Mouse (Mus musculus): ENCODE results near the gene Rnf212b. TPM values are rescaled to one million over a fixed set of nuclear protein-coding genes. Genes with fewer than 3 reads are reported as not detected.

Gene Rnf212b
- polyA plus RNA-seq, 1 experiment from 2014 or later = not detected

GRCm38 (mm10) chr14:54857891-54858290 lies 44.0 kb downstream of the Rnf212b start:
- Histone ChIP-seq H3K27me3 (no peaks in the 10 kb centered on the region), H3K4me3 (no peak overlapping the region), H3K27ac (no peak overlapping the region), H3K9me3 (no peaks in the 10 kb centered on the region), H3K36me3 (peaks cover 26% of the 10 kb centered on the region), H3K4me1 (no peaks in the 10 kb centered on the region), H3K9ac (no peak overlapping the region), H3K4me2 (replicated peaks) (no peak overlapping the region)
- ATAC-seq (ENCODE audit: insufficient number of reproducible peaks, insufficient read depth, low FRiP score, low TSS enrichment) = no peak
- 94% methylated on average over 9 of the region's 9 CpGs for WGBS

DNA sequence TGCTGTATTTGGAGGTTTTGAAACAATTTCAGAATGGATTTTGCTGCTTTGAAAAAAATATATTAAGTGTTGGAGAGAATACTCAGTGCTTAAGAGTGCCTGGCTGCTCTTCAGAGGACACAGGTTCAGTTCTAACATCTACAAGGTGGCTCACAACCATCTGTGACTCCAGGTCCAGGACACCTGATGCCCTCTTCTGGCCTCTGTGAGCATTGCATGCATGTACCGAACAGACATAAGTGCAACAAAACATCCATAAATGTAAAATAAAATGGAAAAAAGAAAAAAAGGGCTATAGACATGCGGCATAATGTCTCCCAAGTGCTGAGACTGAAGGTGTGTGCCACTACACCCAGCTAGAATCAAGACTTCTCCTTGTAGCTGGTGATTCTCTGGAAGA lies 46.6 kb downstream of the Rnf212b start:
- ATAC-seq (ENCODE audit: insufficient number of reproducible peaks, insufficient read depth, low FRiP score, low TSS enrichment) = no peak
- H3K9me3 ChIP-seq = no peaks in the 10 kb centered on the region
- H3K4me3 ChIP-seq = no peak overlapping the region
- peaks cover 23% of the 10 kb centered on the region for H3K36me3 ChIP-seq
- H3K4me2 ChIP-seq (replicated peaks) = no peak overlapping the region
- H3K27me3 ChIP-seq = no peaks in the 10 kb centered on the region
- WGBS = 52% methylated on average over 2 of the region's 2 CpGs
- H3K27ac ChIP-seq = no peak overlapping the region
- H3K4me1 ChIP-seq = no peaks in the 10 kb centered on the region
- H3K9ac ChIP-seq = no peak overlapping the region

- Histone ChIP-seq H3K4me3 (peak overlapping the region; percentile 86), H3K27me3 (no peaks in the 10 kb centered on the region), H3K4me1 (no peaks in the 10 kb centered on the region), H3K9ac (peak overlapping the region; percentile 88), H3K9me3 (no peaks in the 10 kb centered on the region), H3K27ac (peak overlapping the region; percentile 72), H3K36me3 (no peaks in the 10 kb centered on the region), H3K4me2 (replicated peaks) (peak overlapping the region; percentile 60)
- WGBS = under 1% methylated on average over 55 of the region's 56 CpGs
- ATAC-seq (ENCODE audit: insufficient number of reproducible peaks, insufficient read depth, low FRiP score, low TSS enrichment) = peak; percentile 100
These were observed 49.8 kb downstream of the Rnf212b start for GRCm38 (mm10) chr14:54863501-54864312.

- 18% methylated on average over 21 of the region's 21 CpGs for WGBS
- Histone ChIP-seq H3K4me1 (no peaks in the 10 kb centered on the region), H3K4me2 (replicated peaks) (peak overlapping the region; percentile 60), H3K27ac (peak overlapping the region; percentile 65; the same call in 1 of the 2 replicates), H3K4me3 (peak overlapping the region; percentile 86), H3K9me3 (no peaks in the 10 kb centered on the region), H3K9ac (peak overlapping the region; percentile 88), H3K36me3 (no peaks in the 10 kb centered on the region), H3K27me3 (no peaks in the 10 kb centered on the region)
- no peak for ATAC-seq (ENCODE audit: insufficient number of reproducible peaks, insufficient read depth, low FRiP score, low TSS enrichment)
These were observed 50.5 kb downstream of the Rnf212b start for GRCm38 (mm10) chr14:54864313-54865036.

GRCm38 (mm10) chr14:54865626-54866025 lies 51.7 kb downstream of the Rnf212b start:
- 83% methylated on average over 5 of the region's 5 CpGs for WGBS
- Histone ChIP-seq H3K4me1 (no peaks in the 10 kb centered on the region), H3K9me3 (no peaks in the 10 kb centered on the region), H3K27me3 (no peaks in the 10 kb centered on the region), H3K36me3 (no peaks in the 10 kb centered on the region), H3K9ac (no peak overlapping the region), H3K4me2 (replicated peaks) (no peak overlapping the region), H3K4me3 (no peak overlapping the region), H3K27ac (no peak overlapping the region)
- no peak for ATAC-seq (ENCODE audit: insufficient number of reproducible peaks, insufficient read depth, low FRiP score, low TSS enrichment)

- Histone ChIP-seq H3K27ac (no peak overlapping the region), H3K4me2 (replicated peaks) (no peak overlapping the region), H3K4me1 (no peaks in the 10 kb centered on the region), H3K36me3 (no peaks in the 10 kb centered on the region), H3K9me3 (no peaks in the 10 kb centered on the region), H3K27me3 (no peaks in the 10 kb centered on the region), H3K9ac (no peak overlapping the region), H3K4me3 (no peak overlapping the region)
- 51% methylated on average over 3 of the region's 3 CpGs for WGBS
- no peak for ATAC-seq (ENCODE audit: insufficient number of reproducible peaks, insufficient read depth, low FRiP score, low TSS enrichment)
These were observed 52.3 kb downstream of the Rnf212b start for GRCm38 (mm10) chr14:54866268-54866667.

- 55% methylated on average over 5 of the region's 5 CpGs for WGBS
- Histone ChIP-seq H3K9ac (no peak overlapping the region), H3K4me3 (no peak overlapping the region), H3K4me1 (no peaks in the 10 kb centered on the region), H3K4me2 (replicated peaks) (no peak overlapping the region), H3K36me3 (no peaks in the 10 kb centered on the region), H3K27ac (no peak overlapping the region), H3K27me3 (no peaks in the 10 kb centered on the region), H3K9me3 (no peaks in the 10 kb centered on the region)
- ATAC-seq (ENCODE audit: insufficient number of reproducible peaks, insufficient read depth, low FRiP score, low TSS enrichment) = no peak
These were observed 53.0 kb downstream of the Rnf212b start for GRCm38 (mm10) chr14:54866936-54867335.

GRCm38 (mm10) chr14:54868026-54868425 lies 54.1 kb downstream of the Rnf212b start:
- Histone ChIP-seq H3K27ac (no peak overlapping the region), H3K4me3 (no peak overlapping the region), H3K27me3 (no peaks in the 10 kb centered on the region), H3K4me2 (replicated peaks) (no peak overlapping the region), H3K9ac (no peak overlapping the region), H3K9me3 (no peaks in the 10 kb centered on the region), H3K4me1 (no peaks in the 10 kb centered on the region), H3K36me3 (no peaks in the 10 kb centered on the region)
- ATAC-seq (ENCODE audit: insufficient number of reproducible peaks, insufficient read depth, low FRiP score, low TSS enrichment) = no peak
- WGBS = 85% methylated on average over 4 of the region's 4 CpGs

- Histone ChIP-seq H3K36me3 (no peaks in the 10 kb centered on the region), H3K4me2 (replicated peaks) (no peak within 1 kb of the TSS), H3K9ac (no peak within 1 kb of the TSS), H3K9me3 (no peaks in the 10 kb centered on the region), H3K4me3 (no peak within 1 kb of the TSS), H3K4me1 (peaks cover 5% of the 10 kb centered on the region), H3K27ac (no peak within 1 kb of the TSS), H3K27me3 (no peaks in the 10 kb centered on the region)
- WGBS = 86% methylated on average over 5 of the region's 5 CpGs
- ATAC-seq (ENCODE audit: insufficient number of reproducible peaks, insufficient read depth, low FRiP score, low TSS enrichment) = no peak
These were observed 56.9 kb downstream of the Rnf212b start, which contains the start of gene Homez for GRCm38 (mm10) chr14:54870861-54871260. Homez (minus strand) TSS chr14:54870961.

- Histone ChIP-seq H3K27ac (no peak overlapping the region), H3K27me3 (peaks cover 18% of the 10 kb centered on the region; the same call in 1 of the 2 replicates), H3K9me3 (no peaks in the 10 kb centered on the region), H3K4me3 (no peak overlapping the region), H3K9ac (no peak overlapping the region), H3K4me1 (peaks cover 15% of the 10 kb centered on the region), H3K36me3 (no peaks in the 10 kb centered on the region), H3K4me2 (replicated peaks) (no peak overlapping the region)
- 79% methylated on average over 3 of the region's 3 CpGs for WGBS
- ATAC-seq (ENCODE audit: insufficient number of reproducible peaks, insufficient read depth, low FRiP score, low TSS enrichment) = no peak
These were observed 60.2 kb downstream of the Rnf212b start for GRCm38 (mm10) chr14:54874165-54874564.

DNA sequence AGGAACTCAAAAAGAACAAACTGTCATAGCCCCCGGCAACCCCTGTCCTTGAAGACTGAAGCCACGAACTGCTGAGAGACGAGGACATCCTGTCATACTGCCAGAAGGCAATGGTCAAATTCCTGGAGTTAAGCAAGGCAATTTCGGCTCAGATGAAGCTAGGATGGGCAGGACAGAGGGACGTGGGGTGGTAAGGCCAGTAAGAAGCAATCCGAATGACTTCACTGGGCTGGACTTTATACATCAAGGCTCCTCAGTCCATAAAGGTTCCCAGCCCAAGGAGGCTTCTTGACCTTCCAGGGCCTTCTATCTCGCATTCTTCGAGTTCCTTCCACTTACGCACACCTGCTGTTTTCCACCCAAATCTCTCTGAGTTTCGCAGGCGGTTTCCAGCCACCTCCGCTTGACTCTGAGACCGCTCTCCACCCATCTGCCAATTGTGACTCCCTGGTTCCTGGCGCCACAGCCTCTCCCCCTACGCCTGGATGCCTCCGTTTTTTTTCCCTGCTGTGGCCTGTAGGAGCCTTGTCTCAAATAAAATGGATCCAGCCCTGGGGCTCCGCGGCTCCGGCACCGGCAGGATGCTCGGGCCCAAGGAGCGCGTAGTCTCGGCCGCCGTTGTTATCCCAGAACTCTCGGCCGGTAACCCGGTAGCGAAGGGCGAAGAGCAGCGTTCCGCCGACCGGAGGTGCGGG lies 62.0 kb downstream of the Rnf212b start:
- 2% methylated on average over 36 of the region's 36 CpGs for WGBS
- peak overlapping the region; percentile 99 for H3K4me2 ChIP-seq (replicated peaks)

More for the DNA sequence above, 62.0 kb downstream of the Rnf212b start:
- Histone ChIP-seq H3K4me3 (peak overlapping the region; percentile 71), H3K36me3 (no peaks in the 10 kb centered on the region), H3K27ac (peak overlapping the region; percentile 63; the same call in 1 of the 2 replicates), H3K27me3 (peaks cover 18% of the 10 kb centered on the region; the same call in 1 of the 2 replicates), H3K4me1 (peaks cover 15% of the 10 kb centered on the region), H3K9me3 (no peaks in the 10 kb centered on the region), H3K9ac (peak overlapping the region; percentile 78)
- 0 out of 2 replicates have a peak, but pooled peaks have one; percentile 22 for ATAC-seq (ENCODE audit: insufficient number of reproducible peaks, insufficient read depth, low FRiP score, low TSS enrichment)
